Mouse (Mus musculus) CH12.LX (cell line): ENCODE measurements around the gene Cdsn. TPM values are rescaled to one million over a fixed set of nuclear protein-coding genes. Genes with fewer than 3 reads are reported as not detected.

ENCODE experiments used
- DNase-seq: peaks from one replicate; pipeline ENCODE4 v3.0.0-alpha.2; 2013; ENCODE audit errors: extremely low read depth
- H3K27ac ChIP-seq: 2 replicates; pipeline ENCODE4 v1.5.1; 2012; ENCODE audit warnings: low read depth, mild to moderate bottlenecking, control low read depth, moderate library complexity; ENCODE audit not compliant: insufficient read depth
- H3K27me3 ChIP-seq: replicated peaks from 2 replicates; pipeline ENCODE3; 2012; ENCODE audit warnings: inconsistent platforms
- H3K36me3 ChIP-seq, 2 experiments: replicated peaks in 1 of 2; 2 replicates each; pipeline versions ENCODE3 to v1.6.1; 2012; ENCODE audit warnings: inconsistent platforms in 1 of 2, low read length in 1 of 2, mild to moderate bottlenecking in 1 of 2, mixed read lengths in 1 of 2, moderate library complexity in 1 of 2; ENCODE audit not compliant: control insufficient read depth in 1 of 2, insufficient read depth in 1 of 2
- H3K4me1 ChIP-seq, 2 experiments: 2 replicates each; pipeline ENCODE4 v1.6.1; 2012; ENCODE audit warnings: inconsistent platforms in 1 of 2, moderate library complexity in 1 of 2; ENCODE audit not compliant: insufficient read depth in 2 of 2, control insufficient read depth in 1 of 2
- H3K4me2 ChIP-seq: 2 replicates; pipeline ENCODE4 v1.6.1; 2012; ENCODE audit warnings: low read depth, mild to moderate bottlenecking, control low read depth; ENCODE audit not compliant: poor library complexity, insufficient read depth, severe bottlenecking
- H3K4me3 ChIP-seq, 3 experiments: fragments of 150-350 bp in 1 of 3; sonication (generic) in 1 of 3; replicated peaks in 1 of 3; 2 replicates each; pipeline versions ENCODE3 to v1.5.1; 2011 to 2012; ENCODE audit warnings: low read depth in 2 of 3, low read length in 2 of 3, mild to moderate bottlenecking in 2 of 3, moderate library complexity in 2 of 3, control low read depth in 1 of 3, improper control_type of control experiment in 1 of 3, inconsistent platforms in 1 of 3, mixed read lengths in 1 of 3; ENCODE audit not compliant: poor library complexity in 1 of 3
- H3K79me2 ChIP-seq: replicated peaks from 2 replicates; pipeline ENCODE4 v1.6.1; 2012; ENCODE audit warnings: mild to moderate bottlenecking, moderate library complexity; ENCODE audit not compliant: control insufficient read depth, poor library complexity, insufficient read depth, severe bottlenecking; ENCODE audit errors: extremely low read depth
- H3K9ac ChIP-seq: 2 replicates; pipeline ENCODE4 v1.6.1; 2012; ENCODE audit warnings: low read depth, mild to moderate bottlenecking, control low read depth, moderate library complexity; ENCODE audit not compliant: insufficient read depth
- H3K9me3 ChIP-seq: replicated peaks from 2 replicates; pipeline ENCODE3; 2012; ENCODE audit warnings: low read length, inconsistent platforms, mixed read lengths
- CHD2 ChIP-seq: IDR thresholded peaks from 2 replicates; pipeline ENCODE4 v1.6.1; 2011; ENCODE audit warnings: low read length, improper control_type of control experiment
- CTCF ChIP-seq, 2 experiments: IDR thresholded peaks in 1 of 2; conservative IDR thresholded peaks in 1 of 2; 2 replicates each; pipeline ENCODE4 v1.5.1; 2011 to 2012; ENCODE audit warnings: low read depth in 2 of 2, low read length in 2 of 2, improper control_type of control experiment in 1 of 2, inconsistent platforms in 1 of 2, mild to moderate bottlenecking in 1 of 2, moderate library complexity in 1 of 2
- E2F4 ChIP-seq: IDR thresholded peaks from 2 replicates; pipeline ENCODE4 v1.6.1; 2011; ENCODE audit warnings: low read depth, low read length, improper control_type of control experiment; ENCODE audit not compliant: insufficient replicate concordance
- EP300 ChIP-seq: IDR thresholded peaks from 2 replicates; pipeline ENCODE4 v1.6.1; 2011; ENCODE audit warnings: low read length, improper control_type of control experiment
- ETS1 ChIP-seq: conservative IDR thresholded peaks from 2 replicates; pipeline ENCODE4 v1.6.1; 2012; ENCODE audit warnings: low read depth, mild to moderate bottlenecking, inconsistent platforms, low read length, improper control_type of control experiment, moderate library complexity
- GABPA ChIP-seq: IDR thresholded peaks from 2 replicates; pipeline ENCODE4 v1.6.1; 2012; ENCODE audit warnings: low read depth, low read length, improper control_type of control experiment, inconsistent platforms; ENCODE audit not compliant: insufficient replicate concordance
- HCFC1 ChIP-seq: IDR thresholded peaks from 2 replicates; pipeline ENCODE4 v1.6.1; 2012; ENCODE audit warnings: low read depth, mild to moderate bottlenecking, inconsistent platforms, low read length, improper control_type of control experiment
- IRF4 ChIP-seq: IDR thresholded peaks from 2 replicates; pipeline ENCODE4 v1.6.1; 2014; ENCODE audit warnings: low read depth, mild to moderate bottlenecking, inconsistent platforms, low read length, improper control_type of control experiment
- JUND ChIP-seq: conservative IDR thresholded peaks from 2 replicates; pipeline ENCODE4 v1.6.1; 2011; ENCODE audit warnings: low read depth, low read length, improper control_type of control experiment
- MAX ChIP-seq: IDR thresholded peaks from 2 replicates; pipeline ENCODE4 v1.6.1; 2011; ENCODE audit warnings: low read length, improper control_type of control experiment
- POLR2AphosphoS2 ChIP-seq: IDR thresholded peaks from 2 replicates; pipeline ENCODE4 v1.6.1; 2011; ENCODE audit warnings: low read depth, low read length, improper control_type of control experiment
- SIN3A ChIP-seq: IDR thresholded peaks from 2 replicates; pipeline ENCODE4 v1.6.1; 2012; ENCODE audit warnings: low read length, improper control_type of control experiment, inconsistent platforms
- TCF12 ChIP-seq: IDR thresholded peaks from 2 replicates; pipeline ENCODE4 v1.6.1; 2014; ENCODE audit warnings: low read depth, mild to moderate bottlenecking, inconsistent platforms, low read length, improper control_type of control experiment
- UBTF ChIP-seq: IDR thresholded peaks from 2 replicates; pipeline ENCODE4 v1.6.1; 2012; ENCODE audit warnings: low read depth, mild to moderate bottlenecking, inconsistent platforms, low read length, improper control_type of control experiment, moderate library complexity
- USF1 ChIP-seq: IDR thresholded peaks from 2 replicates; pipeline ENCODE4 v1.6.1; 2014; ENCODE audit warnings: low read depth, mild to moderate bottlenecking, inconsistent platforms, low read length, improper control_type of control experiment
- USF2 ChIP-seq: conservative IDR thresholded peaks from 2 replicates; pipeline ENCODE4 v1.6.1; 2011; ENCODE audit warnings: low read depth, low read length, improper control_type of control experiment
- ZC3H11A ChIP-seq: IDR thresholded peaks from 2 replicates; pipeline ENCODE4 v1.6.1; 2012; ENCODE audit warnings: low read depth, mild to moderate bottlenecking, inconsistent platforms, low read length, improper control_type of control experiment
- ZKSCAN1 ChIP-seq: IDR thresholded peaks from 2 replicates; pipeline ENCODE4 v1.6.1; 2012; ENCODE audit warnings: low read depth, inconsistent platforms, low read length, improper control_type of control experiment, borderline replicate concordance
- ZNF384 ChIP-seq: IDR thresholded peaks from 2 replicates; pipeline ENCODE4 v1.6.1; 2012; ENCODE audit warnings: low read depth, low read length, improper control_type of control experiment, inconsistent platforms
- dilution Hi-C: fragments of 300-500 bp; cut with MboI; formaldehyde crosslinking; loops from 2 replicates; pipeline ENCODE4 v1.14.3; 2020; ENCODE audit warnings: low sequenced_read_pairs; ENCODE audit not compliant: extremely low pct_unique_long_range_greater_than_20kb, extremely low pct_ligation_motif_present
- in situ Hi-C: fragments of 300-500 bp; cut with MboI; formaldehyde crosslinking; loops from 3 replicates; pipeline ENCODE4 v1.14.3; 2019; ENCODE audit warnings: low sequenced_read_pairs, low pct_ligation_motif_present, low pct_unique_long_range_greater_than_20kb, mixed read lengths
- polyA plus RNA-seq: library from polyadenylated mRNA; unstranded; fragments of >175 nt; gene quantifications from 2 replicates; pipeline ENCODE4 v1.2.1, GENCODE M21; 2012; ENCODE audit warnings: low read depth; ENCODE audit not compliant: insufficient read length
- total RNA-seq, 2 experiments: library from RNA; depleted of rRNA; stranded (reverse); fragments of 300-350 nt in 1 of 2; fragments of >200 nt in 1 of 2; gene quantifications; 2 replicates each; pipeline ENCODE4 v1.2.3; 2012 to 2014

Cdsn gene
- total and polyA plus RNA-seq, 3 experiments, result 0.17 to 1.4 (median 0.76) TPM

- dilution Hi-C loops, result no loop called here
- H3K4me2 ChIP-seq, result no peak overlapping the region
- in situ Hi-C loops, result no loop called here
- no peaks in the 10 kb centered on the region for H3K79me2 ChIP-seq
- TF ChIP-seq HCFC1, result no peak
- TF ChIP-seq ETS1, result no peak
- no peak overlapping the region for H3K9ac ChIP-seq
- no peak overlapping the region for H3K27ac ChIP-seq
- peaks cover 3% of the 10 kb centered on the region for H3K9me3 ChIP-seq
- DNase-seq, result no peak
- H3K36me3 ChIP-seq, result no peaks in the 10 kb centered on the region
- H3K4me3 ChIP-seq, result no peak overlapping the region
- peaks cover 15 to 44% of the 10 kb centered on the region in 2 experiments for H3K4me1 ChIP-seq
- H3K27me3 ChIP-seq, result peaks cover 2% of the 10 kb centered on the region
Measured at GRCm38 (mm10) chr17:35548636-35549035, 3.3 kb upstream of the Cdsn start.

- H3K36me3 ChIP-seq, result no peaks in the 10 kb centered on the region
- peaks cover 3% of the 10 kb centered on the region for H3K9me3 ChIP-seq
- in situ Hi-C loops (loop anchor here (5.0 kb wide), 1 partner anchor 32 kb away; the partner anchor contains the start of genes Cchcr1 and Tcf19), dilution Hi-C loops (no loop called here)
- no peak for DNase-seq
- H3K4me3 ChIP-seq, result no peak overlapping the region
- no peak overlapping the region for H3K4me2 ChIP-seq
- H3K9ac ChIP-seq, result no peak overlapping the region
- peaks cover 20 to 44% of the 10 kb centered on the region in 2 experiments for H3K4me1 ChIP-seq
- H3K27ac ChIP-seq, result no peak overlapping the region
- no peak for TF ChIP-seq ZC3H11A
- TF ChIP-seq USF2, result no peak
- no peak for TF ChIP-seq JUND
- TF ChIP-seq CTCF (conservative IDR thresholded peaks at IDR 0.05 in 1 of 2, IDR thresholded peaks at IDR 0.05 in 1 of 2; ENCODE audit: low read depth in 2 of 2, low read length in 2 of 2), result no peak
- TF ChIP-seq ZKSCAN1, result no peak
- no peak for TF ChIP-seq TCF12
- no peak for TF ChIP-seq MAX
- TF ChIP-seq EP300, result no peak
- no peak for TF ChIP-seq ZNF384
- TF ChIP-seq E2F4, result no peak
- TF ChIP-seq USF1, result no peak
- TF ChIP-seq ETS1, result no peak
- no peak for TF ChIP-seq CHD2
- no peak for TF ChIP-seq UBTF
- TF ChIP-seq SIN3A, result no peak
- no peak for TF ChIP-seq IRF4
- TF ChIP-seq POLR2AphosphoS2, result no peak
- no peak for TF ChIP-seq GABPA
- no peaks in the 10 kb centered on the region for H3K79me2 ChIP-seq
- peaks cover 2% of the 10 kb centered on the region for H3K27me3 ChIP-seq
Measured at GRCm38 (mm10) chr17:35549437-35550142, 2.3 kb upstream of the Cdsn start.
